Mouse (Mus musculus) kidney, postnatal 10 days (tissue): ENCODE results near the gene Ccdc15.
A peak's percentile ranks its signal among the peaks of the same experiment; 100 is the strongest.

Experiments
- DNase-seq: peaks from one replicate; pipeline ENCODE4 v3.0.0; 2021; ENCODE audit warnings: mixed read lengths

The Ccdc15 gene

GRCm38 (mm10) chr9:37230486-37231195 lies 117.6 kb downstream of the Ccdc15 start:
- DNase-seq, result no peak

GRCm38 (mm10) chr9:37229880-37230325 lies 118.3 kb downstream of the Ccdc15 start:
- peak; percentile 76 for DNase-seq
